Mouse (Mus musculus) embryo, embryonic 10 days (tissue): ENCODE data around the gene Srsf3.
A peak's percentile ranks its signal among the peaks of the same experiment; 100 is the strongest.
"Not testable (repeated sequence)": the region's sequence is repeated elsewhere in the genome, so short reads cannot be mapped to it uniquely, and the experiment has no call there.

Experiments used
- DNase-seq: peaks from one replicate; pipeline ENCODE4 v3.0.0-alpha.2; 2015; ENCODE audit warnings: low spot score

Gene Srsf3

GRCm38 (mm10) chr17:29065245-29065940, 33.0 kb downstream of the Srsf3 start:
- DNase-seq: no peak

- no peak for DNase-seq
These were observed 33.5 kb downstream of the Srsf3 start for GRCm38 (mm10) chr17:29065971-29066370.

- DNase-seq: not testable (repeated sequence)
These were observed 35.0 kb downstream of the Srsf3 start for GRCm38 (mm10) chr17:29067416-29067815.

- DNase-seq: no peak
These were observed 35.4 kb downstream of the Srsf3 start for GRCm38 (mm10) chr17:29067847-29068246.

GRCm38 (mm10) chr17:29069063-29069462, 36.6 kb downstream of the Srsf3 start:
- DNase-seq: no peak

- DNase-seq: no peak
These were observed 39.4 kb downstream of the Srsf3 start for GRCm38 (mm10) chr17:29071820-29072219.

GRCm38 (mm10) chr17:29072701-29073307, 40.4 kb downstream of the Srsf3 start:
- no peak for DNase-seq

GRCm38 (mm10) chr17:29073313-29073712, 40.9 kb downstream of the Srsf3 start:
- DNase-seq: no peak

- no peak for DNase-seq
These were observed 41.7 kb downstream of the Srsf3 start for GRCm38 (mm10) chr17:29074085-29074484.

- no peak for DNase-seq
These were observed 43.8 kb downstream of the Srsf3 start for GRCm38 (mm10) chr17:29076235-29076634.

- DNase-seq: no peak
These were observed 45.5 kb downstream of the Srsf3 start for GRCm38 (mm10) chr17:29077786-29078509.

GRCm38 (mm10) chr17:29078519-29079383, 46.3 kb downstream of the Srsf3 start:
- peak; percentile 41 for DNase-seq

GRCm38 (mm10) chr17:29080758-29081617, 48.6 kb downstream of the Srsf3 start:
- peak; percentile 74 for DNase-seq

- DNase-seq: no peak
These were observed 49.4 kb downstream of the Srsf3 start for GRCm38 (mm10) chr17:29081618-29082381.

GRCm38 (mm10) chr17:29083586-29083985, 51.2 kb downstream of the Srsf3 start:
- DNase-seq: no peak

GRCm38 (mm10) chr17:29084656-29085055, 52.2 kb downstream of the Srsf3 start:
- DNase-seq: no peak

- no peak for DNase-seq
These were observed 52.8 kb downstream of the Srsf3 start for GRCm38 (mm10) chr17:29085266-29085665.

GRCm38 (mm10) chr17:29086916-29087315, 54.5 kb downstream of the Srsf3 start:
- no peak for DNase-seq

GRCm38 (mm10) chr17:29090776-29091175, 58.3 kb downstream of the Srsf3 start, which contains the start of gene Cdkn1a:
Gene Cdkn1a, plus strand, starts transcription at chr17:29090976.
- DNase-seq: no peak

- no peak for DNase-seq
These were observed 59.0 kb downstream of the Srsf3 start for GRCm38 (mm10) chr17:29091348-29091944.
